Mouse (Mus musculus): Measurements from ENCODE around the gene Nab1.

- TF ChIP-seq CTCF (IDR thresholded peaks at IDR 0.05 in 2 of 3, conservative IDR thresholded peaks at IDR 0.05 in 1 of 3; ENCODE audit: control insufficient read depth in 1 of 3, insufficient read depth in 1 of 3, low read depth in 2 of 3, low read length in 3 of 3, poor library complexity in 1 of 3, severe bottlenecking in 1 of 3) (no peak), POLR2A (IDR thresholded peaks at IDR 0.05; ENCODE audit: control insufficient read depth in 1 of 2, insufficient read depth in 1 of 2, low read depth in 1 of 2, low read length in 2 of 2, poor library complexity in 1 of 2) (no peak), TCF12 (IDR thresholded peaks at IDR 0.05; ENCODE audit: low read depth, low read length) (peak; percentile 40; the same call in 1 of the 2 replicates), TAL1 (IDR thresholded peaks at IDR 0.05; ENCODE audit: low read length) (no peak; the same call in 1 of the 2 replicates), USF2 (IDR thresholded peaks at IDR 0.05; ENCODE audit: borderline replicate concordance in 1 of 2, insufficient read depth in 1 of 2, low read depth in 1 of 2, low read length in 2 of 2) (no peak), BHLHE40 (IDR thresholded peaks at IDR 0.05; ENCODE audit: borderline replicate concordance, low read depth, low read length) (no peak), MYC (IDR thresholded peaks at IDR 0.05; ENCODE audit: low read depth, low read length) (no peak), NELFE (IDR thresholded peaks at IDR 0.05; ENCODE audit: low read depth, low read length) (no peak)
Observed at GRCm38 (mm10) chr1:52484980-52485379, 15.5 kb downstream of the Nab1 start.

All from MEL (cell line).